Mouse (Mus musculus) liver, embryonic 15.5 days (tissue): ENCODE measurements around the gene Lrrc20. TPM values are rescaled to one million over a fixed set of nuclear protein-coding genes. Genes with fewer than 3 reads are reported as not detected.

Experiments
- polyA plus RNA-seq: library from polyadenylated mRNA; unstranded; fragments of >200 nt; fragmentation: Nextera tagmentation; extraction: Ambion mirVana; gene quantifications from 2 replicates; pipeline ENCODE4 v1.2.1, GENCODE M21; 2015

Lrrc20 gene
- polyA plus RNA-seq, 1 experiment from 2014 or later, result 5.8 TPM

Other genes with a start within 250 kb of the Lrrc20 start
- gene Adamts14, start 202.4 kb upstream of the Lrrc20 start, polyA plus RNA-seq, result 0.29 and 0.32 TPM in 2 replicates
- 0.05 TPM in 1 of 2 replicates, not detected in the other for gene Prf1, start 178.0 kb upstream of the Lrrc20 start, polyA plus RNA-seq
- gene Pald1, start 92.3 kb upstream of the Lrrc20 start, polyA plus RNA-seq, result 6.6 and 7.2 TPM in 2 replicates
- 0.55 and 0.56 TPM in 2 replicates for gene Nodal, start 57.8 kb upstream of the Lrrc20 start, polyA plus RNA-seq
- 44.1 and 53.5 TPM in 2 replicates for gene Eif4ebp2, start 23.1 kb upstream of the Lrrc20 start, polyA plus RNA-seq
- not detected in 2 replicates for gene Npffr1, start 119.7 kb downstream of the Lrrc20 start, polyA plus RNA-seq
- 91.9 and 92.6 TPM in 2 replicates for gene Ppa1, start 172.8 kb downstream of the Lrrc20 start, polyA plus RNA-seq
- gene Sar1a, start 204.5 kb downstream of the Lrrc20 start, polyA plus RNA-seq, result 66.5 and 73.0 TPM in 2 replicates
- 17.6 and 22.1 TPM in 2 replicates for gene Tysnd1, start 219.7 kb downstream of the Lrrc20 start, polyA plus RNA-seq
- 4.4 TPM in 2 replicates for gene Aifm2, start 239.5 kb downstream of the Lrrc20 start, polyA plus RNA-seq